Mouse (Mus musculus): ENCODE data around the gene Mkrn1.

GRCm38 (mm10) chr6:39469427-39469826 is 49.2 kb upstream of the Mkrn1 start:
- TF ChIP-seq CTCF (IDR thresholded peaks at IDR 0.05; ENCODE audit: borderline replicate concordance, insufficient read depth, low read length), result no peak
- TF ChIP-seq POLR2A (IDR thresholded peaks at IDR 0.05; ENCODE audit: low read depth, low read length), result no peak

Data from embryonic fibroblast, embryonic 13.5 days (primary cell).